Mouse (Mus musculus) liver, adult 2 months (tissue): Measurements from ENCODE around the gene Creb3.

Experiments
- CTCF ChIP-seq: fragments of 200-500 bp; IDR thresholded peaks from 2 replicates; pipeline ENCODE4 v1.5.1; 2011; ENCODE audit warnings: low read depth, low read length, control low read depth
- POLR2A ChIP-seq: fragments of 200-500 bp; IDR thresholded peaks from 2 replicates; pipeline ENCODE4 v1.6.1; 2011; ENCODE audit warnings: low read length, control low read depth; ENCODE audit not compliant: insufficient read depth; ENCODE audit errors: extremely low read depth

GRCm38 (mm10) chr4:43559519-43560242, 2.5 kb upstream of the Creb3 start:
- TF ChIP-seq CTCF = no peak
- no peak for TF ChIP-seq POLR2A
